Mouse (Mus musculus): Measurements from ENCODE around the gene Ssna1.

Ssna1 gene

GRCm38 (mm10) chr2:25271827-25272511 lies at the start of gene Ssna1, which contains the start of gene Anapc2:
Gene Ssna1, minus strand, starts transcription at chr2:25272438.
Gene Anapc2, plus strand, starts transcription at chr2:25272478.
- DNase-seq (ENCODE audit: low spot score in 2 of 2), result peak; percentile 98 to 99

GRCm38 (mm10) chr2:25320084-25320483 lies 47.8 kb upstream of the Ssna1 start:
- DNase-seq (ENCODE audit: low spot score in 2 of 2), result no peak

GRCm38 (mm10) chr2:25318971-25319773 lies 46.9 kb upstream of the Ssna1 start, which contains the start of gene Grin1:
Gene Grin1, minus strand, starts transcription at chr2:25319187.
- DNase-seq (ENCODE audit: low spot score in 2 of 2), result peak; percentile 89 to 95

- DNase-seq (ENCODE audit: low spot score in 2 of 2), result peak; percentile 57 to 66
Observed at GRCm38 (mm10) chr2:25318119-25318966, 46.1 kb upstream of the Ssna1 start.

GRCm38 (mm10) chr2:25311491-25311891 lies 39.3 kb upstream of the Ssna1 start:
- no peak for DNase-seq (ENCODE audit: low spot score in 2 of 2)

GRCm38 (mm10) chr2:25310969-25311368 lies 38.7 kb upstream of the Ssna1 start:
- DNase-seq (ENCODE audit: low spot score in 2 of 2), result no peak

- no peak for DNase-seq (ENCODE audit: low spot score in 2 of 2)
Observed at GRCm38 (mm10) chr2:25310180-25310579, 37.9 kb upstream of the Ssna1 start.

- DNase-seq (ENCODE audit: low spot score in 2 of 2), result no peak
Observed at GRCm38 (mm10) chr2:25305587-25306359, 33.5 kb upstream of the Ssna1 start.

- DNase-seq (ENCODE audit: low spot score in 2 of 2), result peak in 1 of 2 experiments; percentile 62
Observed at GRCm38 (mm10) chr2:25304657-25305541, 32.7 kb upstream of the Ssna1 start.

- no peak for DNase-seq (ENCODE audit: low spot score in 2 of 2)
Observed at GRCm38 (mm10) chr2:25303931-25304656, 31.9 kb upstream of the Ssna1 start.

- DNase-seq (ENCODE audit: low spot score in 2 of 2), result no peak
Observed at GRCm38 (mm10) chr2:25303452-25303851, 31.2 kb upstream of the Ssna1 start.

- DNase-seq (ENCODE audit: low spot score in 2 of 2), result no peak
Observed at GRCm38 (mm10) chr2:25298046-25298445, 25.8 kb upstream of the Ssna1 start.

GRCm38 (mm10) chr2:25297093-25297492 lies 24.9 kb upstream of the Ssna1 start:
- no peak for DNase-seq (ENCODE audit: low spot score in 2 of 2)

GRCm38 (mm10) chr2:25293706-25294105 lies 21.5 kb upstream of the Ssna1 start:
- DNase-seq (ENCODE audit: low spot score in 2 of 2), result no peak

GRCm38 (mm10) chr2:25292856-25293255 lies 20.6 kb upstream of the Ssna1 start:
- peak; percentile 70 to 76 for DNase-seq (ENCODE audit: low spot score in 2 of 2)

GRCm38 (mm10) chr2:25292054-25292544 lies 19.9 kb upstream of the Ssna1 start:
- peak in 1 of 2 experiments; percentile 53 for DNase-seq (ENCODE audit: low spot score in 2 of 2)

GRCm38 (mm10) chr2:25291184-25292053 lies 19.2 kb upstream of the Ssna1 start:
- DNase-seq (ENCODE audit: low spot score in 2 of 2), result peak in 1 of 2 experiments; percentile 27

- peak; percentile 53 to 55 for DNase-seq (ENCODE audit: low spot score in 2 of 2)
Observed at GRCm38 (mm10) chr2:25290816-25291130, 18.5 kb upstream of the Ssna1 start.
